Mouse (Mus musculus) brain, embryonic 18.5 days (tissue): ENCODE measurements around the gene Plekha6.

Experiments used
- DNase-seq: peaks from one replicate; pipeline ENCODE4 v3.0.0-alpha.2; 2012; ENCODE audit warnings: low read depth, low spot score

The Plekha6 gene

GRCm38 (mm10) chr1:133244668-133245067 is 80.7 kb downstream of the Plekha6 start:
- no peak for DNase-seq

GRCm38 (mm10) chr1:133245690-133246619 is 81.9 kb downstream of the Plekha6 start:
- no peak for DNase-seq

GRCm38 (mm10) chr1:133247189-133247588 is 83.2 kb downstream of the Plekha6 start:
- DNase-seq, result no peak

- no peak for DNase-seq
These were observed 86.8 kb downstream of the Plekha6 start for GRCm38 (mm10) chr1:133250761-133251160.

GRCm38 (mm10) chr1:133251625-133252034 is 87.6 kb downstream of the Plekha6 start:
- DNase-seq, result no peak

- no peak for DNase-seq
These were observed 88.2 kb downstream of the Plekha6 start for GRCm38 (mm10) chr1:133252251-133252650.

- DNase-seq, result no peak
These were observed 89.0 kb downstream of the Plekha6 start for GRCm38 (mm10) chr1:133252801-133253531.

- no peak for DNase-seq
These were observed 89.5 kb downstream of the Plekha6 start for GRCm38 (mm10) chr1:133253532-133253866.

GRCm38 (mm10) chr1:133254226-133254625 is 90.2 kb downstream of the Plekha6 start:
- no peak for DNase-seq

- DNase-seq, result no peak
These were observed 91.1 kb downstream of the Plekha6 start for GRCm38 (mm10) chr1:133254856-133255764.

- no peak for DNase-seq
These were observed 91.8 kb downstream of the Plekha6 start for GRCm38 (mm10) chr1:133255776-133256175.

GRCm38 (mm10) chr1:133256347-133256746 is 92.3 kb downstream of the Plekha6 start:
- DNase-seq, result no peak

GRCm38 (mm10) chr1:133258694-133259093 is 94.7 kb downstream of the Plekha6 start:
- no peak for DNase-seq

- no peak for DNase-seq
These were observed 98.6 kb downstream of the Plekha6 start for GRCm38 (mm10) chr1:133262628-133263027.

GRCm38 (mm10) chr1:133263134-133263533 is 99.1 kb downstream of the Plekha6 start:
- DNase-seq, result no peak

GRCm38 (mm10) chr1:133264367-133264766 is 100.4 kb downstream of the Plekha6 start:
- DNase-seq, result no peak

GRCm38 (mm10) chr1:133265114-133265766 is 101.2 kb downstream of the Plekha6 start:
- no peak for DNase-seq

GRCm38 (mm10) chr1:133267094-133267493 is 103.1 kb downstream of the Plekha6 start:
- no peak for DNase-seq

- no peak for DNase-seq
These were observed 103.9 kb downstream of the Plekha6 start for GRCm38 (mm10) chr1:133267813-133268492.

- DNase-seq, result no peak
These were observed 104.5 kb downstream of the Plekha6 start for GRCm38 (mm10) chr1:133268503-133268902.

- no peak for DNase-seq
These were observed 106.3 kb downstream of the Plekha6 start for GRCm38 (mm10) chr1:133270336-133270735.
